Mouse (Mus musculus): ENCODE measurements at regions not wholly inside any gene's neighbourhood (a gene's known extent, or its start where the extent isn't known, plus 50 kb on each side); places are given as distances from the start of the nearest gene placed in this dataset.

GRCm38 (mm10) chr4:124542696-124543095, 67.9 kb downstream of the 3100002H09Rik start:
- Histone ChIP-seq H3K79me3 (ENCODE audit: low read depth) (no peaks in the 10 kb centered on the region), H3ac (ENCODE audit: control insufficient read depth, insufficient read length, low read depth) (no peak overlapping the region), H3K36me3 (ENCODE audit: control insufficient read depth, insufficient read depth) (no peaks in the 10 kb centered on the region), H3K79me2 (ENCODE audit: control insufficient read depth, insufficient read depth) (no peaks in the 10 kb centered on the region), H3K27me3 (ENCODE audit: control insufficient read depth, insufficient read depth, insufficient read length) (peaks cover 5% of the 10 kb centered on the region), H3K4me3 (ENCODE audit: insufficient read depth, poor library complexity, severe bottlenecking) (no peak overlapping the region)
- TF ChIP-seq MAX (IDR thresholded peaks at IDR 0.05) (no peak), USF1 (IDR thresholded peaks at IDR 0.05; ENCODE audit: low read depth) (no peak), CTCF (IDR thresholded peaks at IDR 0.05; ENCODE audit: control insufficient read depth, insufficient read depth, insufficient read length) (no peak), MYOD1 (IDR thresholded peaks at IDR 0.05; ENCODE audit: control insufficient read depth, insufficient read length, low read depth) (no peak), CEBPB (IDR thresholded peaks at IDR 0.05; ENCODE audit: low read depth) (no peak), FOSL1 (IDR thresholded peaks at IDR 0.05; ENCODE audit: insufficient read depth, low read length, poor library complexity, severe bottlenecking) (no peak), MYOG (IDR thresholded peaks at IDR 0.05; ENCODE audit: control insufficient read depth, extremely low read depth, insufficient read length) (no peak)

- H3K27me3 ChIP-seq (ENCODE audit: control insufficient read depth, insufficient read depth, insufficient read length) = peaks cover 13% of the 10 kb centered on the region
- no peak overlapping the region for H3K4me3 ChIP-seq (ENCODE audit: insufficient read depth, poor library complexity, severe bottlenecking)
- TF ChIP-seq MYOG (IDR thresholded peaks at IDR 0.05; ENCODE audit: control insufficient read depth, extremely low read depth, insufficient read length) = no peak
- no peak for TF ChIP-seq CEBPB (IDR thresholded peaks at IDR 0.05; ENCODE audit: low read depth)
- TF ChIP-seq MYOD1 (IDR thresholded peaks at IDR 0.05; ENCODE audit: control insufficient read depth, insufficient read length, low read depth) = no peak
- no peak for TF ChIP-seq CTCF (IDR thresholded peaks at IDR 0.05; ENCODE audit: control insufficient read depth, insufficient read depth, insufficient read length)
- TF ChIP-seq USF1 (IDR thresholded peaks at IDR 0.05; ENCODE audit: low read depth) = no peak
- no peak for TF ChIP-seq MAX (IDR thresholded peaks at IDR 0.05)
- TF ChIP-seq FOSL1 (IDR thresholded peaks at IDR 0.05; ENCODE audit: insufficient read depth, low read length, poor library complexity, severe bottlenecking) = no peak
- H3K79me2 ChIP-seq (ENCODE audit: control insufficient read depth, insufficient read depth) = no peaks in the 10 kb centered on the region
- no peaks in the 10 kb centered on the region for H3K36me3 ChIP-seq (ENCODE audit: control insufficient read depth, insufficient read depth)
- no peaks in the 10 kb centered on the region for H3K79me3 ChIP-seq (ENCODE audit: low read depth)
- no peak overlapping the region for H3ac ChIP-seq (ENCODE audit: control insufficient read depth, insufficient read length, low read depth)
Measured at GRCm38 (mm10) chr4:124538471-124538870, 72.1 kb downstream of the 3100002H09Rik start.

- Histone ChIP-seq H3K27me3 (ENCODE audit: control insufficient read depth, insufficient read depth, insufficient read length) (peaks cover 13% of the 10 kb centered on the region), H3K36me3 (ENCODE audit: control insufficient read depth, insufficient read depth) (no peaks in the 10 kb centered on the region), H3ac (ENCODE audit: control insufficient read depth, insufficient read length, low read depth) (no peak overlapping the region), H3K79me2 (ENCODE audit: control insufficient read depth, insufficient read depth) (no peaks in the 10 kb centered on the region), H3K4me3 (ENCODE audit: insufficient read depth, poor library complexity, severe bottlenecking) (no peak overlapping the region), H3K79me3 (ENCODE audit: low read depth) (no peaks in the 10 kb centered on the region)
- TF ChIP-seq CEBPB (IDR thresholded peaks at IDR 0.05; ENCODE audit: low read depth) (no peak), MYOG (IDR thresholded peaks at IDR 0.05; ENCODE audit: control insufficient read depth, extremely low read depth, insufficient read length) (no peak), FOSL1 (IDR thresholded peaks at IDR 0.05; ENCODE audit: insufficient read depth, low read length, poor library complexity, severe bottlenecking) (no peak), MAX (IDR thresholded peaks at IDR 0.05) (no peak), CTCF (IDR thresholded peaks at IDR 0.05; ENCODE audit: control insufficient read depth, insufficient read depth, insufficient read length) (no peak), MYOD1 (IDR thresholded peaks at IDR 0.05; ENCODE audit: control insufficient read depth, insufficient read length, low read depth) (no peak), USF1 (IDR thresholded peaks at IDR 0.05; ENCODE audit: low read depth) (no peak)
Measured at GRCm38 (mm10) chr4:124537681-124538080, 72.9 kb downstream of the 3100002H09Rik start.

GRCm38 (mm10) chr4:124533614-124534013, 77.0 kb downstream of the 3100002H09Rik start:
- H3K4me3 ChIP-seq (ENCODE audit: insufficient read depth, poor library complexity, severe bottlenecking) = no peak overlapping the region
- peaks cover 17% of the 10 kb centered on the region for H3K27me3 ChIP-seq (ENCODE audit: control insufficient read depth, insufficient read depth, insufficient read length)
- no peaks in the 10 kb centered on the region for H3K79me3 ChIP-seq (ENCODE audit: low read depth)
- no peaks in the 10 kb centered on the region for H3K79me2 ChIP-seq (ENCODE audit: control insufficient read depth, insufficient read depth)
- TF ChIP-seq MYOG (IDR thresholded peaks at IDR 0.05; ENCODE audit: control insufficient read depth, extremely low read depth, insufficient read length) = no peak
- no peak for TF ChIP-seq MYOD1 (IDR thresholded peaks at IDR 0.05; ENCODE audit: control insufficient read depth, insufficient read length, low read depth)
- TF ChIP-seq MAX (IDR thresholded peaks at IDR 0.05) = no peak
- no peak for TF ChIP-seq FOSL1 (IDR thresholded peaks at IDR 0.05; ENCODE audit: insufficient read depth, low read length, poor library complexity, severe bottlenecking)
- TF ChIP-seq CEBPB (IDR thresholded peaks at IDR 0.05; ENCODE audit: low read depth) = no peak
- TF ChIP-seq USF1 (IDR thresholded peaks at IDR 0.05; ENCODE audit: low read depth) = no peak
- no peaks in the 10 kb centered on the region for H3K36me3 ChIP-seq (ENCODE audit: control insufficient read depth, insufficient read depth)
- no peak overlapping the region for H3ac ChIP-seq (ENCODE audit: control insufficient read depth, insufficient read length, low read depth)

- Histone ChIP-seq H3K79me2 (ENCODE audit: control insufficient read depth, insufficient read depth) (no peaks in the 10 kb centered on the region), H3ac (ENCODE audit: control insufficient read depth, insufficient read length, low read depth) (no peak overlapping the region), H3K36me3 (ENCODE audit: control insufficient read depth, insufficient read depth) (no peaks in the 10 kb centered on the region), H3K4me3 (ENCODE audit: insufficient read depth, poor library complexity, severe bottlenecking) (no peak overlapping the region), H3K27me3 (ENCODE audit: control insufficient read depth, insufficient read depth, insufficient read length) (peaks cover 27% of the 10 kb centered on the region), H3K79me3 (ENCODE audit: low read depth) (no peaks in the 10 kb centered on the region)
- no peak for TF ChIP-seq USF1 (IDR thresholded peaks at IDR 0.05; ENCODE audit: low read depth)
- no peak for TF ChIP-seq FOSL1 (IDR thresholded peaks at IDR 0.05; ENCODE audit: insufficient read depth, low read length, poor library complexity, severe bottlenecking)
- no peak for TF ChIP-seq MAX (IDR thresholded peaks at IDR 0.05)
- no peak for TF ChIP-seq CTCF (IDR thresholded peaks at IDR 0.05; ENCODE audit: control insufficient read depth, insufficient read depth, insufficient read length)
- TF ChIP-seq MYOG (IDR thresholded peaks at IDR 0.05; ENCODE audit: control insufficient read depth, extremely low read depth, insufficient read length) = no peak
- no peak for TF ChIP-seq CEBPB (IDR thresholded peaks at IDR 0.05; ENCODE audit: low read depth)
- no peak for TF ChIP-seq MYOD1 (IDR thresholded peaks at IDR 0.05; ENCODE audit: control insufficient read depth, insufficient read length, low read depth)
Measured at GRCm38 (mm10) chr4:124530596-124530995, 80.0 kb downstream of the 3100002H09Rik start.

- Histone ChIP-seq H3K79me3 (ENCODE audit: low read depth) (no peaks in the 10 kb centered on the region), H3K36me3 (ENCODE audit: control insufficient read depth, insufficient read depth) (no peaks in the 10 kb centered on the region), H3K79me2 (ENCODE audit: control insufficient read depth, insufficient read depth) (no peaks in the 10 kb centered on the region), H3K4me3 (ENCODE audit: insufficient read depth, poor library complexity, severe bottlenecking) (no peak overlapping the region), H3ac (ENCODE audit: control insufficient read depth, insufficient read length, low read depth) (no peak overlapping the region), H3K27me3 (ENCODE audit: control insufficient read depth, insufficient read depth, insufficient read length) (peaks cover 52% of the 10 kb centered on the region)
- TF ChIP-seq MYOG (IDR thresholded peaks at IDR 0.05; ENCODE audit: control insufficient read depth, extremely low read depth, insufficient read length) (no peak), MAX (IDR thresholded peaks at IDR 0.05) (no peak), CTCF (IDR thresholded peaks at IDR 0.05; ENCODE audit: control insufficient read depth, insufficient read depth, insufficient read length) (no peak), USF1 (IDR thresholded peaks at IDR 0.05; ENCODE audit: low read depth) (no peak), MYOD1 (IDR thresholded peaks at IDR 0.05; ENCODE audit: control insufficient read depth, insufficient read length, low read depth) (no peak), CEBPB (IDR thresholded peaks at IDR 0.05; ENCODE audit: low read depth) (no peak), FOSL1 (IDR thresholded peaks at IDR 0.05; ENCODE audit: insufficient read depth, low read length, poor library complexity, severe bottlenecking) (no peak)
Measured at GRCm38 (mm10) chr4:124526822-124527221, 83.8 kb downstream of the 3100002H09Rik start.

Data from C2C12 (cell line).